Mouse (Mus musculus): ENCODE data around the gene Ccdc183.

The Ccdc183 gene

DNA sequence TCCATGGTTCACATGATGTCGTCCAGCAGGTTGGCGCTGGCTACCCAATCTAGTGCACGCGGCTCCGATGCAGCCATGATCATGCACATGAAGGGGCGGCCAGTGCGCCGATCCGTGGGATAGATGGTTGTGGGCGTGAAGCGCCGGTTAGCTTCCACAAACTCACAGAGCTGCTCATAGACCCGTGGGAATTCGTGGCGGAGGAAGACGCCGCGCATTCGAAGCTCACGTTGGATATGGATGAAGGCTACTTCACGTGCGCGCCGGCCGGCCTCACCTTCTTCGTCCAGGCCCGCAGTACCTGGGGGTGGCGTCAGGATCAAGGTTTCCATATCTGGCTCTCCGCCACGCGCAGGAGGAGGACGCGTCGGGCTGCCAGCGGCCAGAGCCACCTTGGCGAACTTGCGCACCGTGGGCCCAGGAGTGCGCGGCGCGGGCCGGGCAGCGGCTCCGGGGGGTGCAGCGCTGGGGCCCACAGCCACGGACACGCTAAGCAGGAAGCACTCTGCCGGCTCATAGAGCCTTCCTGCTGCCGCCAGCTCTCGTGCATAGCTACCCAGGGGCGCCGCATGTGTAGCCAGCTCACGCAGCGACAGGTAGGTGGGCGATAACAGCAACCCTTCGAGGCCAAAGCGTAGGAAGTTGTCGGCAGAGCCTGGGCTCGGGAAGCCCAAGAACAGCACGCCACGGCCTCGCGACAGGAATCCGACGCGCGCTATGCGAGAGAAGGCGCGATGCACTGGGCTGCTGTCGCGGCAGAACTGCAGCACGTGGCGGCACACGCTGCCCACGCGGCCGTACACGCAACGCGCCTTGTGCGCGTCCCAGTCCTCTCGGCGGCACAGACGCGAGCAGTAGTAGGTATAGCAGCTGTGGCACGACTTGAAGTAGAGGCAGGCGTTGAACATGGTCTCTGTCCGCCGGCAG is 40.2 kb downstream of the Ccdc183 start:
- no peak for DNase-seq

- no peak for DNase-seq
These were observed 41.2 kb downstream of the Ccdc183 start for GRCm38 (mm10) chr2:25576028-25576850.

DNA sequence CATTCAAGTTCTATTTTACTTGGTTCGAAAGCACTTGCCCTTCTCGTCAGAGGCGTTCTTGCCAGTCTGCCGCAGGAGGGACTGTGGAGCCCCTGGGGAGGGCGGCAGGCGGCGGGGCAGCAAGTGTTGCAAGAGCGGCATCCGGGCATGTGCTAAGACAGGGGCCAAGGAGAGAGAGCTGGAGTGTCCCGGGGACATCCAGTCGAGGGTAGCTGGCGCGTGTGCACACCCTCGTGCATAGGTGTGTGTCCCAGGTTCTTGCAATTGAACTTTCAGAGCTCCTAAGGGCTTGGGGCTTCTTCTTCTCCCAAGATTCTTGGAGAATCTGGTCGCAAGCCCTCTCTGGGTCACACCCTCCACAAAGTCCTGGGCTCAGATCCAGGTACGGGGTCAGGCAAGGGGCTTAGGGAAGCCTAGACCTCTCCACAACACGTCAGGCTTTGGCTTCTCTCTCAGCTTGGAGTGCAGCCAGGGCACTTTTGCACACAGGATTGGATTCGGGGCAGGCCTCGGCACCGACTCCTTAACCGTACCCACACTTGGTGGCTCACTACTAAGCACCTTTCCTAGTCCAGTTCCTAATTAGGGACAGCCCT is 41.9 kb downstream of the Ccdc183 start:
- peak; percentile 28 for DNase-seq

DNA sequence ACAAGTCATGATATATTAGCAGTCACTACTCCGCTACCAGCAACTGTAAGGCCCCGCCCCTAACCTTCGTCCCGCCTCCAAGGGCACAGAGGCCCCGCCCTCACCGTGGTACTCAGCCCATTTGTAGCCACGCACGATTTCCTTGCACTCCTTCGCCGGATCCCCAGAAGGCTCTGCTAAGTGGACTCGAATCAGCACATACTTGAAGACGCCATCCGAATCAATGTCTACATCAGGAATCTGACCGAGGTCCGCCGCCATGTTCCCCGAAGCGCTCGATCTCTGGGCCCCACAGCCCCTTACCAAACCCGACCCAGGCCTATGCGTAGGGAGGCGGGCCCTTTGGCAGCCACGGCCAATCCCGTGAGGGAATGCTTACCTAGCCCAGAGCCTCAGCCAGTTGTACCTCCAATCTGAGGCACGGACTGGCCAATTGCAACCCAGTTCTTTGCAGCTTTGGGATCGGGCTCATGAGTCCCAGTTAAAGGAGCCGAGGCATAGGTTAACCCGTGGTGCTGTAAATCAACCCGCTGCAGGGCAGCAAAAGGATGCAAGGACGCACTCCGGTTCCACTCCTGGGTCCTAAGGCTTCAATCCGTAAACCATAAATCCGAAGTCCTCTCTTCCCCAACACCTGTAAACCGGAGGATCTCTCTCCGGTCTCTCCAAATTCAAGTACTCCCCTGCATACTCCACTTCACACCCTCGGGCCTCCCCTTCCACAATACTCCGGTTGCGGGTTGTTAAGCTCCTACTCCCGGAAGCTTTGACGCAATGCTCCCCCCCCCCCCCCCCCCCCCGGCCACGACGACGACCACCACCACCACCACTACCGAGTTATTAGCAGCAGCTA is 42.7 kb downstream of the Ccdc183 start, which contains the start of the genes Mamdc4 and Phpt1:
Gene Mamdc4 (minus strand): TSS at position 267 of the 853 bp plus-strand sequence.
Gene Phpt1 (minus strand): TSS at position 646 of the 853 bp plus-strand sequence.
- DNase-seq: peak; percentile 99

DNA sequence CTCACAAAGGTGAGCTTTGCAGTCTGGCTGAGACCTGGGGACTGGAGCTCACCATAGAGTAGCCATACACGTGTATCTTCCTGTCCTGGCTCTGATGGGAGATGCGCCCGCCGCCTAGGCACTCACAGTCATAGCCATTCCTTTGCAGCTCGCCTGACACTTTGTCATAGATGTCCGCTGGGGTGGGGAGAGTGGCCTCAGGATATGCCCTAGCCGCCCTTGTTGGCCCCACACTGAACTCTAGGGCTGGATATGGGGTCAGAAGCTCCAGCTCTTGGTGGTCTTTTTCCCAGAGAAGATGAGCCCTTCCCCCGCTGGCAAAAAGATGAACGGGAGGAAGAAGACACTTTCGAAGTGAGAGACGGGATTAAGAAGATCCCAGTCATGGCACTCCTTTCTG is 43.3 kb downstream of the Ccdc183 start:
- DNase-seq: no peak

GRCm38 (mm10) chr2:25573068-25573467 is 44.4 kb downstream of the Ccdc183 start:
- DNase-seq: no peak

- DNase-seq: no peak
These were observed 46.3 kb downstream of the Ccdc183 start for GRCm38 (mm10) chr2:25571221-25571620.

GRCm38 (mm10) chr2:25569323-25569722 is 48.2 kb downstream of the Ccdc183 start:
- no peak for DNase-seq

DNA sequence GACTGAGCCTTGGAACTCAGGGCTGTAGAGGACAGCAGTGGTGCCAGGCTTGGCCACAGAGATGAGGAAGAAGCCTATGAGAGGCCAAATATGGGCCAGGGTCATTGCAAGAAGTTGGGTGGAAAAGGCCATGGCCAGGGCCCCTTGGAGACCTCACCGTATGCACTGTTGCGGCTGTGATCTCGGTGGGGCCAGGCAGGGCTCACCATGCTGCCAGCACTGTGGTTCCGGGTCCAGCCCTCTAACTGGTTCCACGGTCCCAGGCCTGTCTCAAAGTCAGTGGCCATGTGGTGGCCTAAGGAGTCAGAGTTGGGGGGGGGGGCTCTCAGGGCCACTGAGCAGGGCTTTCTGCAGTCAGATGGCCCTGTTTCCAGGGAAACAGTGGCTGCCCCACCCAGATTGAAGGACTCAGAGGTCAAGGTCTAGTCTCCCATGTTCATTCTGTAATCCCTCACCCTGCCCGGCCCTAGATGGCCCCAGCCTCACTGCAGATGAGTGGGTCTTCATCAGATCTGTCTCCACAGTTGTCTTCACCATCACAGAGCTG is 48.9 kb downstream of the Ccdc183 start:
- no peak for DNase-seq

DNA sequence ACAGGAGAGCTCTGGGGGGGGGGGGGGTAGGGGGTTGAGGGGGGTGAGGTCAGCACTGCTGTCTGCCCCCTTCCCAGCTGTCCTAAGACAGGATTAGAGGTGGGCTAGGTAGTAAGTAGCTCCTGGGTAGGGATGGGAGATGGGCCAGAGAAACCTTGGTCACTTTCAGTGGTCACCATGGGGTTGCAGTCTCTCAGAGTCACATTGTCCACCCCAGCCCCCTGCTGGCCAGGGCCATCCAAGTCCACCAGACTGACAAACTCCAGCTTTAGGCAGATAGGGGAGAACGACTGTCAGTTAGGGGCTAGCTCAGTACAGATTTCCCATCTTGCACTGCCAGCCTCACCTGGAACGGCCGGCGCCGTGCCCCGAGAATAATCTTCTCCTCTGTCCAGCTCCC is 50.9 kb downstream of the Ccdc183 start:
- DNase-seq: no peak

- no peak for DNase-seq
These were observed 51.7 kb downstream of the Ccdc183 start for GRCm38 (mm10) chr2:25565741-25566140.

- DNase-seq: no peak
These were observed 55.5 kb downstream of the Ccdc183 start for GRCm38 (mm10) chr2:25561946-25562345.

DNA sequence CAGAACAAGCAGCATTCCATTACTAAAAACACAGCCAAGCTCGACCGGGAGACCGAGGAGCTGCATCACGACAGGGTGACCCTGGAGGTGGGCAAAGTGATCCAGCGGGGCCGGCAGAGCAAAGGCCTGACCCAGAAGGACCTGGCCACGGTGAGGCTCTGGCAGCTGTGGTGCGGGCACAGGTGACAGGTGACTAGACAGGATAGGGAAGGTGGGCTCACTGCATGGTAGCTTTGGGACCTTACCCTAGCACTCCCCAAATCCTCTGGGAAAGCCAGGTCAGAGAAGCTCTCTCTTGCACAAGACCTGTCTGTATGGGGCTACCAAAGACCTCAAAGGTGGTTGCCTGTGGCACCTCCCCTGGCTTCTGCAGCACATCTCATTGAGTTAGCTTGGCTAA is 56.9 kb downstream of the Ccdc183 start:
- no peak for DNase-seq

DNA sequence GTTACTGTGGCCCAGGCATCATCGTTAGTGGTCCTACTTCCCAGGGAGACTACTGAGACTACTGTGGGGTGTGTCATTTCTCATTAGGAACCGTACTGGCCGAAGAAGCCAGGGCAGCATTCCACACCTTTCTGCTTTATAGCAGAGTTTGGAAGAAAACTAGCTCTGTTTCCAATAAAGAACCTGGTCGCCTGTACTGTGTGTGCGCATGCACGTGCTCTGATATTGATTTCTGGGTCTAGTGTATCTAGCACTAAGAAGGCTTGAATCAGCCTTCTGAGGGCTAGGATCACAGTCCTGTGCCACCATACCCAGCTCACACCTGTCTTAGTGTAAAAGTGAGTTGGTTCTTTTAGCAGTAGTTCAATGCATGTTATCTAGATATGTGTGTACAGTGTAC is 58.7 kb downstream of the Ccdc183 start:
- no peak for DNase-seq
